Mouse (Mus musculus): Measurements from ENCODE around the gene 2610318N02Rik.

DNA sequence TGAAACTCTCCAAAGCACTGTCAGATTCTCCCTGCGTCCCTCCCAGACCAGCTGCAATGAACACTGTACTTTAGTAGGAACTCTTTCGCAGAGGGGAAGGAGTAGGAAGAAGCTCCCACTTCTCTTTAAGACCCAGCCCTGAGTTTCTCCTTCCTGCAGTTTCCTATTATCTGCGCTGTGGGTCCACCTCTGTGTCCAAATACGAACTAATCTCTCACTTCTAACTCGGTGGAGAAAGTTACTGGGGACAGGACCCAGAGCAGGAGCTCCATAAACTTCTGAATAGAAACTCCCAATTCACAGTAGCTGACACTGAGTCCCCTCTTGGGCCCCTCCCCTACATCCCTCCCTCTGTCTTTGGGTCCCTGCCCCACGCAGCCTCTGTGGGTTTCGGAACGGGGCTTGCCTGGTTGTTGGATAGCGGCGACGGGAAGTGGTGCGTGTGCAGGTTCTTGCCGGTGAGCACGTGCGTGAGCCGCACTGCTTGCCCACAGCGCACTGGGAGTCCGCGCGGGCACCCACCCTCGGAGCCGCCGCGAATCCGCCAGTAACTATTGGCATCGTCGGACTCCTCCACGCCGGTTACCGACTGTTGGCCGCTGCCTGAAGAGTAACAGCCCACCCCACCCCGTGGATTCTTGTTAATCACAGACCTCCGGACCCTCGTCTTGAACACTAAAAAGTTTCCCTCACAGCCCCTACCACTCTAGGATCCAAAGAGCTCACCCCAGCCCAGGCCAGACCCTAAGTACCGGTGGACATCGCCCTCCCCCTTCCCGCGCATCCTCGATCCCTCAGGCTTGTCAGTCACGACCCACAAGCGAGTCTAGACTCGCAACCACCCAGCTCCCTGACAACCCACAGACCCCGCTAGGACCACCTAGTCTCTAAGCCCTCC is 6.5 kb upstream of the 2610318N02Rik start:
- TF ChIP-seq CTCF (IDR thresholded peaks at IDR 0.05; ENCODE audit: insufficient read depth, low read depth, low read length): no peak
- no peak for TF ChIP-seq POLR2A (IDR thresholded peaks at IDR 0.05; ENCODE audit: insufficient read depth, low read depth, low read length)
